Mouse (Mus musculus) forebrain, embryonic 11.5 days (tissue): Measurements from ENCODE around the gene Cyp4f39. TPM values are rescaled to one million over a fixed set of nuclear protein-coding genes. Genes with fewer than 3 reads are reported as not detected.

Experiments
- ATAC-seq: fragments of 200-750 bp; cut with Nextera tagmentation; replicated peaks from 2 replicates; pipeline ENCODE4 v1.8.0; 2017; ENCODE audit warnings: moderate TSS enrichment; ENCODE audit not compliant: low FRiP score
- DNase-seq: peaks from one replicate; pipeline ENCODE4 v3.0.0-alpha.2; 2017; ENCODE audit warnings: low spot score
- H3K27ac ChIP-seq: fragments of 300-500 bp; sonication (generic); 2 replicates; pipeline ENCODE4 v1.5.1; 2014; ENCODE audit warnings: low read depth, low read length
- H3K27me3 ChIP-seq: fragments of 300-500 bp; sonication (generic); 2 replicates; pipeline ENCODE4 v1.6.1; 2014; ENCODE audit warnings: mild to moderate bottlenecking, low read length, mixed read lengths; ENCODE audit not compliant: control insufficient read depth, insufficient read depth
- H3K36me3 ChIP-seq: fragments of 300-500 bp; sonication (generic); 2 replicates; pipeline ENCODE4 v1.6.1; 2014; ENCODE audit warnings: mild to moderate bottlenecking, low read length, moderate library complexity, mixed read lengths; ENCODE audit not compliant: control insufficient read depth, insufficient read depth
- H3K4me1 ChIP-seq: fragments of 300-500 bp; sonication (generic); replicated peaks from 2 replicates; pipeline ENCODE4 v1.6.1; 2014; ENCODE audit warnings: low read length, mixed read lengths; ENCODE audit not compliant: control insufficient read depth, insufficient read depth
- H3K4me2 ChIP-seq: fragments of 300-500 bp; sonication (generic); 2 replicates; pipeline ENCODE4 v1.6.1; 2014; ENCODE audit warnings: low read depth, mild to moderate bottlenecking, low read length, moderate library complexity, mixed read lengths; ENCODE audit not compliant: severe bottlenecking
- H3K4me3 ChIP-seq: fragments of 300-500 bp; sonication (generic); 2 replicates; pipeline ENCODE4 v1.5.1; 2014; ENCODE audit warnings: low read depth, low read length
- H3K9ac ChIP-seq: fragments of 300-500 bp; sonication (generic); 2 replicates; pipeline ENCODE4 v1.6.1; 2014; ENCODE audit warnings: low read length
- H3K9me3 ChIP-seq: fragments of 300-500 bp; sonication (generic); 2 replicates; pipeline ENCODE4 v1.6.1; 2016; ENCODE audit warnings: low read length, mixed read lengths; ENCODE audit not compliant: control insufficient read depth
- WGBS: fragments of 180-500 bp; shearing (Covaris S2); extraction: QIAGEN DNeasy Blood & Tissue Kit; methylation state at CpG from one replicate; pipeline ENCODE4 v1.1.7; 2014; 5-methylcytosine and 5-hydroxymethylcytosine counted together
- polyA plus RNA-seq: library from polyadenylated mRNA; unstranded; fragments of >200 nt; fragmentation: Nextera tagmentation; extraction: Ambion mirVana; gene quantifications from 2 replicates; pipeline ENCODE4 v1.2.1, GENCODE M21; 2014

Cyp4f39 gene
- polyA plus RNA-seq, 1 experiment from 2014 or later = 0.28 TPM

DNA sequence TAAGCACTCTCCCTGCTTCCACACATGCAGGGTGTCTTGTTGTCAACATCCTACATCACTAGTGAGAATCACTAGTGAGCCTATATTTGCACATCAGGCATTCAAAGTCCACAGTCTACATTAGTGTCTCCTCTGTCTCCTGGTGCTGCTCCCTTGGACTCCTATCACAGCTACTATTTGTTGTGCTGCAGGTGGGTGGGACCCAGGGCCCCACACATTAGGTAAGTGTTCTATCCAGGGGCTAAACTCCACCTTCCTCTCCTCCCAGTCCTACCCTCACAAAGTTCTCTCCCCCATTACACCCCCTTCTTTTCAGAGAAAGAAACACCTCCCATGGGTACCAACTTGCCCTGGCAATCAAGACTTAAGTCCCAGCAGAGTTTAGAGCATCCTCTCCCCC is 25.9 kb upstream of the Cyp4f39 start:
- Histone ChIP-seq H3K4me3 (no peak overlapping the region), H3K9ac (no peak overlapping the region), H3K4me2 (no peak overlapping the region), H3K4me1 (no peaks in the 10 kb centered on the region), H3K36me3 (no peaks in the 10 kb centered on the region), H3K9me3 (no peaks in the 10 kb centered on the region), H3K27ac (no peak overlapping the region), H3K27me3 (no peaks in the 10 kb centered on the region)
- ATAC-seq = no peak
- DNase-seq = no peak

GRCm38 (mm10) chr17:32431972-32432371 is 20.6 kb upstream of the Cyp4f39 start:
- no peak overlapping the region for H3K4me3 ChIP-seq
- no peaks in the 10 kb centered on the region for H3K36me3 ChIP-seq
- 55% methylated on average over 3 of the region's 3 CpGs for WGBS
- H3K27ac ChIP-seq = no peak overlapping the region
- H3K9ac ChIP-seq = no peak overlapping the region
- no peak overlapping the region for H3K4me2 ChIP-seq
- no peaks in the 10 kb centered on the region for H3K9me3 ChIP-seq
- DNase-seq (no peak), ATAC-seq (no peak)
- H3K27me3 ChIP-seq = no peaks in the 10 kb centered on the region
- H3K4me1 ChIP-seq = no peaks in the 10 kb centered on the region

DNA sequence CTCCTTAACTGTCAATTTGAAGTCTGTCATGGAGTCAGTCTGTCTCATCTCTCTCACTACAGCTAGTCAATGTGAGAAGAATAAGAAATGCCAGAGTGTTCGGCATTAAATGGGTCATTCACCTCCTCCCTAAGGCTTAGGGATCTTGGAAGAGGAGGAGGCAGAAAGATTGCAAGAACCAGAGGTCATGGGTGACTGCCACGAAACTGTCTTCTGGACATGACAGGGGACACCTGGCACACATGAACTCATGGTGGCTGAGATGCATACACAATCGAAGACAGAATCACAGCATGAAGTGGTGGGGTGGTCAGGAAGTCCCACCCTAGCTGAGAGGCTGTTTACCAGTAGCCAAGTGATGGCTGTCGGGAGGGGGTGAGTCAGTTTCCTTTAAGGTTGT is 18.2 kb upstream of the Cyp4f39 start:
- Histone ChIP-seq H3K4me1 (no peaks in the 10 kb centered on the region), H3K36me3 (no peaks in the 10 kb centered on the region), H3K27ac (no peak overlapping the region), H3K9ac (no peak overlapping the region), H3K4me2 (no peak overlapping the region), H3K9me3 (no peaks in the 10 kb centered on the region), H3K27me3 (no peaks in the 10 kb centered on the region), H3K4me3 (no peak overlapping the region)
- ATAC-seq (no peak), DNase-seq (no peak)
- 83% methylated on average over 4 of the region's 4 CpGs for WGBS

- Histone ChIP-seq H3K9me3 (no peaks in the 10 kb centered on the region), H3K27me3 (no peaks in the 10 kb centered on the region), H3K4me1 (no peaks in the 10 kb centered on the region), H3K4me2 (no peak overlapping the region), H3K9ac (no peak overlapping the region), H3K27ac (no peak overlapping the region), H3K36me3 (no peaks in the 10 kb centered on the region), H3K4me3 (no peak overlapping the region)
- WGBS = 75% methylated on average over 5 of the region's 5 CpGs
- DNase-seq (no peak), ATAC-seq (no peak)
Measured at GRCm38 (mm10) chr17:32435151-32435550, 17.4 kb upstream of the Cyp4f39 start.

DNA sequence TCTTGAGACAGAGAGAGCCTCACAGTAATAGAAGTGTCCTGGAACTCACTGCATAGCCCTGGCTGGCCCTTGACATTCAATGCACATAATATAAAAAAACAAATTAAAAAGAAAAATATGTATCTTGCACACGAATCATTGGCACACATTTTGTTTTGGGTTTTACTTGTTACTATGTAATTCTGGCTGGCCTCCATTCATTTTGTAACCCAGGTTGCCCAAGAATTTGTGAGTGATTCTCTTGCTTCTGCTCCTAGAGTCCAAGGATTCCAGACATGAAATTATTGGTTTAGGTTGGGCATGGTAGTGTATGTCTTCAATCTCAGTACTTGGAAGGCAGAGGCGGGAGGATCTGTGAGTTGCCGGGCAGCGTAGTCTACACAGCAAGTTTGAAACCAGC is 15.4 kb upstream of the Cyp4f39 start:
- Histone ChIP-seq H3K9me3 (no peaks in the 10 kb centered on the region), H3K27ac (no peak overlapping the region), H3K9ac (no peak overlapping the region), H3K4me3 (no peak overlapping the region), H3K36me3 (no peaks in the 10 kb centered on the region), H3K4me2 (no peak overlapping the region), H3K4me1 (no peaks in the 10 kb centered on the region), H3K27me3 (no peaks in the 10 kb centered on the region)
- ATAC-seq (no peak), DNase-seq (no peak)
- 90% methylated on average over 4 of the region's 4 CpGs for WGBS

GRCm38 (mm10) chr17:32443245-32443644 is 9.3 kb upstream of the Cyp4f39 start:
- WGBS = 84% methylated on average over 6 of the region's 6 CpGs
- no peak for ATAC-seq
- no peaks in the 10 kb centered on the region for H3K9me3 ChIP-seq

DNA sequence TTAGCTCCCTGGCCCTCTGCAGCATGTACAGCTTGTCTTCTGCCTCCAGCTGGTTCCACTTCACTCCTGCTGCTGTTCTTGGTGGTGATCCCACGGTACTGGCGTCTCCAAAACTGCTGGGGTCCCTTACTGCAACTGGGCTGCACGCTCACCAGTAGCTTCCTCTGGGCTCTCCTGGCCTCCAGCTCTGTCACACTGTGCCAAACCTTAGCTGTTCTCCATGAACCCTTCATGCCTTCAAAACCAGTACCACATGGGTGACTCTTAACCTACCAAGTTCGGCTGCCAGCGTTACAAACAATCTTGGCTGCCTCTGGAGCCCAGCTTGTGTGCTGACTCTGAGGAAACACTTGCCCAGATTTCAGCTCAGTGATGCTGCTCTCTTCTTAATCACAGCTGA is 7.5 kb upstream of the Cyp4f39 start:
- Histone ChIP-seq H3K4me2 (no peak overlapping the region), H3K9me3 (no peaks in the 10 kb centered on the region), H3K36me3 (no peaks in the 10 kb centered on the region), H3K27me3 (no peaks in the 10 kb centered on the region), H3K4me1 (no peaks in the 10 kb centered on the region), H3K27ac (no peak overlapping the region), H3K4me3 (no peak overlapping the region), H3K9ac (no peak overlapping the region)
- WGBS = 88% methylated on average over 5 of the region's 5 CpGs
- DNase-seq = no peak
- ATAC-seq = no peak

More at GRCm38 (mm10) chr17:32443245-32443644, 9.3 kb upstream of the Cyp4f39 start:
- H3K4me3 ChIP-seq = no peak overlapping the region
- no peak overlapping the region for H3K27ac ChIP-seq
- H3K4me2 ChIP-seq = no peak overlapping the region
- no peak overlapping the region for H3K9ac ChIP-seq
- no peaks in the 10 kb centered on the region for H3K36me3 ChIP-seq
- no peak for DNase-seq
- no peaks in the 10 kb centered on the region for H3K27me3 ChIP-seq
- no peaks in the 10 kb centered on the region for H3K4me1 ChIP-seq

GRCm38 (mm10) chr17:32447195-32447594 is 5.3 kb upstream of the Cyp4f39 start:
- ATAC-seq (no peak), DNase-seq (no peak)
- H3K9ac ChIP-seq = no peak overlapping the region
- no peak overlapping the region for H3K4me3 ChIP-seq
- H3K27me3 ChIP-seq = no peaks in the 10 kb centered on the region
- H3K36me3 ChIP-seq = no peaks in the 10 kb centered on the region
- H3K4me1 ChIP-seq = no peaks in the 10 kb centered on the region
- no peaks in the 10 kb centered on the region for H3K9me3 ChIP-seq
- H3K4me2 ChIP-seq = no peak overlapping the region
- H3K27ac ChIP-seq = no peak overlapping the region

DNA sequence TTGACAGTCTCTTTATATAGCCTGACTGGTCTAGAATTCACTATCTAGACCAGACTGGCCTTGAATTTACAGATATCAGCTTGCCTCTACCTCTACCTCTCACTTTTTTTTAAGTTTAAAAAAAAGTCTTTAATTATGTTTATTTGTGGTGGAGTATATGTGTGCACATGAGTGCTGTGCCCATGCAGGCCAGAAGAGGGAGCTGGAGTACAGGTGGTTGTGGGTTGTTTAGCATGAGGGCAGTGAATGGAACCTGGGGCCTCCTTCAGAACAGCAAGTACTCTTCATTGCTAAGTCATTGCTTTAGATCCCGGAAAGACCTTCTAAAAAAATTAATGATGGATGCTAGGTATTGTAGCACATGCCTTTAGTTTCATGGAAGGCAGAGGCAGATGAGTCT is 3.5 kb upstream of the Cyp4f39 start:
- Histone ChIP-seq H3K9me3 (no peaks in the 10 kb centered on the region), H3K4me3 (no peak overlapping the region), H3K36me3 (no peaks in the 10 kb centered on the region), H3K27ac (no peak overlapping the region), H3K4me1 (0 out of 2 replicates have a peak, but pooled peaks cover 2% of the 10 kb centered on the region), H3K9ac (no peak overlapping the region), H3K27me3 (peaks cover 2% of the 10 kb centered on the region; the same call in 1 of the 2 replicates), H3K4me2 (no peak overlapping the region)
- DNase-seq (no peak), ATAC-seq (no peak)
- 94% methylated on average over 1 of the region's 1 CpGs for WGBS
